Mouse (Mus musculus) brain, embryonic 14.5 days (tissue): Measurements from ENCODE around the gene Exo1. TPM values are rescaled to one million over a fixed set of nuclear protein-coding genes. Genes with fewer than 3 reads are reported as not detected.
A peak's percentile ranks its signal among the peaks of the same experiment; 100 is the strongest.

Experiments used
- DNase-seq: peaks from one replicate; pipeline ENCODE4 v3.0.0-alpha.2; 2011; ENCODE audit warnings: low read depth
- CTCF ChIP-seq: fragments of 200-500 bp; IDR thresholded peaks from 2 replicates; pipeline ENCODE4 v1.5.1; 2012; ENCODE audit warnings: inconsistent platforms, mild to moderate bottlenecking, moderate library complexity, borderline replicate concordance; ENCODE audit not compliant: insufficient read depth, insufficient read length; ENCODE audit errors: extremely low read depth
- POLR2A ChIP-seq: fragments of 200-500 bp; IDR thresholded peaks from 2 replicates; pipeline ENCODE4 v1.6.1; 2012; ENCODE audit warnings: mild to moderate bottlenecking, inconsistent platforms, borderline replicate concordance; ENCODE audit not compliant: poor library complexity, insufficient read depth, insufficient read length, severe bottlenecking; ENCODE audit errors: extremely low read depth
- polyA plus RNA-seq: library from polyadenylated mRNA; depleted of rRNA; stranded (reverse); fragments of >200 nt; gene quantifications from 2 replicates; pipeline ENCODE4 v1.2.3, GENCODE M21; 2012; rRNA removed

The Exo1 gene
- polyA plus RNA-seq, 1 experiment: 4.3 TPM

GRCm38 (mm10) chr1:175913728-175914303 is 33.4 kb downstream of the Exo1 start:
- TF ChIP-seq POLR2A (no peak), CTCF (no peak)
- DNase-seq: no peak

DNA sequence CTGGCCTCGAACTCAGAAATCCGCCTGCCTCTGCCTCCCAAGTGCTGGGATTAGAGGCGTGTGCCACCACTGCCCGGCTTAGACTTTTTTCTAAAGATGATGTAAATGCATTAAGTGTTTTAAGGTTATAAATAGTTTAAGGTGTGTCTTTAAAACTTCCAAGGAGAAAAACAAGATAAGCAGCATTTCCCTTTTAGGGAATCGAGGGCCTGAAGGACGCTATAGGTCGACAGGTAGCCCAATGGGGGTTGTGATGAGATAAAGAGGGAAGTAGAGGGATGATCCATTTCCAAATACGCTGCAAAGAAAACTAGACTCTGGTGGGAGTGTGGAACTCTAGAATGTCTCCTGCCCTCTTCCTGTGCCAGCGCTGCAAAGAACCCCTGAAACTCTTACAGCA is 39.6 kb downstream of the Exo1 start, which contains the start of gene Gm38100:
Gene Gm38100 (plus strand): TSS at position 301 of the 400 bp plus-strand sequence.
- DNase-seq: no peak
- no peak for TF ChIP-seq POLR2A
- no peak for TF ChIP-seq CTCF

DNA sequence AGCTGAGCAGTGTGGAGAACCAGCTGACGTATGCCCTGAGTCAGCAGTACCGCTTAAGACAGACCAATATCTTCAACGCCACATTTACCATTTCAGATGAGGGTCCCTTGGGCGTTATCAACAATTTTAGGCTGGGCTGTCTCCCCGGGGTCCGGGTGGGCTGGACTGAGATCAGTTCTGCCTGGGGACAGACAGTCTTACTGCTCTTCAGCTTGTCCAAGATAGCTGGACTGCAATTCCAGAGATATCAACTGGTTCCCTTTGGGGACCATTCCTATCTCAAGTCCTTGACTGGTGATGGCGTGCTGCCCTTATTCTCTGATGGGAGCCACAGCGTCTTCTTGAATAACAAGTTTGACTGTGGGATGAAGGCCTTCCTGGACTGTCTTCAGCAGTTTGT is 40.7 kb downstream of the Exo1 start:
- no peak for DNase-seq
- TF ChIP-seq CTCF: no peak
- no peak for TF ChIP-seq POLR2A

DNA sequence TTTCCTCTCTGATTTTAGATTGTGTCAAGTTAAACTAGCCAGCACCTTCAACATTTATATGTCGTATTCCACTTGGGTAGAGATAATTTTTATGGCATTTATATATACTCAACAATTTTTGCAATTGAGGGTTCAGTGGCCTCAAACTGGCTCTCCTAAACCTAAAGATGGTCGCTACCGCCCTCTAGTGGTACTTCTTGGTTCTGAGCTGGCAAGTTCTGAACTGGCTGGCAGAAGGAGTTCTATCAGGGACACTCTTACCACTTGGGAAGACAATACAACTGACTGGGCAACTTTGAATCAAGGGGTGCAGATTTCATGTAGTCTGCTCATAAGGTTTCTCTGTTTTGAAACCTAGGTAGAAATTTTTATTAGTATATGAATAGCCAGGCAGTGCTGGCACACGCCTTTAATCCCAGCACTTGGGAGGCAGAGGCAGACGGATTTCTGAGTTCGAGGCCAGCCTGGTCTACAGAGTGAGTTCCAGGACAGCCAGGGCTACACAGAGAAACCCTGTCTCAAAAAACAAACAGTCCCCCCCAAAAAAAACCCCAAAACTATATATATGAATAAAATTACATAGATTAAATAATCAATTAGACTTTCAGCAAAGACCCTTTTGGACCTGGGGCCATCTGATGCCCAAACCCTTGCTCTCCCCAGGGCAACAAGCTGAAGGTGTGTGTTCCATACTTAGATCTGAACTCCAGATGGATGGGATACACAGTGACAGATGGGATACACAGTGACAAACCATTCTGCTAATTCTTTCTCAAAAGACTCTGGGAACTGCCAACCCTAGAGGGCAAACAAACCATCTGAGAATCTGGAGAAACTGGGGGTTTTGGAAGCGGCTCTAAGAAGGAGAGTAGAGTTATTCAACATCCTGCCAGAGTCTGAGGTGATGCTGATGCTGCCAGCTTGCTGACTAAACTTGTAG is 43.7 kb downstream of the Exo1 start:
- peak; percentile 86 for DNase-seq
- TF ChIP-seq CTCF (peak; percentile 84; the same call in 1 of the 2 replicates), POLR2A (no peak)

GRCm38 (mm10) chr1:175931391-175931790 is 51.0 kb downstream of the Exo1 start:
- no peak for DNase-seq
- no peak for TF ChIP-seq POLR2A
- no peak for TF ChIP-seq CTCF

DNA sequence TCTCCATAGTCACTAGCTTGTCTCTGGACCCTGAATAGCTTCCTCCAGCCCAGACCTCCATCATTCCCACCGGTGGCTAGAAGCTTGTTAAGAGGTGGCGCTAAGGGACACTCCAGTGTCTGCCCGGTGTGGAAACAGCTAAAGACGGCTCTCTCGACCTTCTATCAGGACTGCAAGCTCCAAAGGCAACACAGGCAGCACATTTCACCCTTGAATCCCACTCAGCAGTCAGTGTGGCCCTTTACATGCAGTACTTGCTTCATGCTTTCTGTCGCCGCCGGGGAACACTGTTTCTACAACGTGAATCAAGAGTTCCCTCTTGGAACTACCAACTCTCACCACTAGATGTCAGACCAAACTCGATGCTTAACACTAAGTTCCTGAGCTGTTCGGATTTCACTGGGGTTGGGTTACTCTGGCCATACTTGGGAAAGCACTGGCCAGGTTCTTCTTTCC is 55.9 kb downstream of the Exo1 start:
- DNase-seq: peak; percentile 94
- peak; percentile 79; the same call in 1 of the 2 replicates for TF ChIP-seq CTCF
- TF ChIP-seq POLR2A: no peak

GRCm38 (mm10) chr1:175938731-175939130 is 58.4 kb downstream of the Exo1 start:
- TF ChIP-seq POLR2A (no peak), CTCF (no peak)
- no peak for DNase-seq

DNA sequence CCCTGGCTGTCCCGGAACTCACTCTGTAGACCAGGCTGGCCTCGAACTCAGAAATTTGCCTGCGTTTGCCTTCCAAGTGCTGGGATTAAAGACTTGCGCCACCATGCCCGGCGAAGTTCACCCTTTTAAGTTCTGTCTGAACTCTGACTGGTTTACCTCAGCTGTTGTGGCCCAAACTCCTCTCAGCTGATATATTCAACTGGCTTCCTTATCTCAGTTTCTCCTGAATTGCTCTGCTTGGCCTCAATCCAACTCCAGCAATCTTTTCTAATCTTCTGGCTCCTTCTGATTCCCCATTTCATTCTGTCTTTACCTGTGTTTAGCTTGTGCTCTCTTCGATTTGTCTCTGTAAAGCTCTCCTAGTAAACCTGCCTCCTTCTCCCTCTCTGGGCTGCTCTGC is 62.8 kb downstream of the Exo1 start:
- no peak for DNase-seq
- TF ChIP-seq POLR2A (no peak), CTCF (no peak)

GRCm38 (mm10) chr1:175946718-175947315 is 66.4 kb downstream of the Exo1 start:
- TF ChIP-seq CTCF (no peak), POLR2A (no peak)
- DNase-seq: no peak

- DNase-seq: no peak
- TF ChIP-seq POLR2A (no peak), CTCF (no peak)
Measured at GRCm38 (mm10) chr1:175950421-175950820, 70.0 kb downstream of the Exo1 start.

DNA sequence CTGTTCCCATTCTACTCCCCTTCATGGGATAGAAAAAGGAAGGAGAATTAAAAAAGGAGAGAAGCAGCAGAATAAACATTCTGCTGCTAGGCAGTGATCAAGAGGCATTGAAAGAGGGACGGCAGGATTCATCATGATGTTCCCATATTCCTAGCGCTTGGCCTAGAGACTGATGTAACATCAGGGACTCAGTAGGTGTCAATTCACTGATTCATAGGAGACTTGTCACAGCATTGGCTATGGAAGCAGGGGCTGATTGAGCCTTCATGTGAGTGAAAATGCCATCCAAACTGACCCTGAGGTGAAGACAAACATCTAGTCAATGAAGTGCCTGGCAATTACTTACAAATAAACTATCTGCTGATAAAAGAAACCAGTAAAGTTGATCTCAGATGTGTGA is 70.5 kb downstream of the Exo1 start:
- DNase-seq: no peak
- TF ChIP-seq POLR2A (no peak), CTCF (no peak)

DNA sequence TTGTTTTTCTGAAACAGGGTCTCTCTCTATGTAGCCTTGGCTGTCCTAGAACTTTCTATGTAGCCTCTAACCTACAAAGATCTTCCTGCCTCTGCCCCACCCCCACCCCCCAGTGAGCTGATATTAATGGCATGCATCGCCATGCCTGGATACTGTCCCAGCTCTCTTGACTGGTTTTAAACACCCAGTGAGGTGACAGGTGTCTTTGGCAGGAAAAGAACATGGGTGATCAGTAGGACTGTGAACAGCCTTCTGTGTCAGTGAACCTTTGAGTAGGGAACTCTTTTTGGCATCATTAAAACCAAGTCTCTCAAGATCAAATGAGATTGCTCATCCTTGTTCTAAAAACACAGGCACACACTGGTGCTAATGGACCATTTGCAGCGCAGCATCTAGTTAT is 81.4 kb downstream of the Exo1 start:
- no peak for TF ChIP-seq CTCF
- no peak for TF ChIP-seq POLR2A
- DNase-seq: no peak

Other genes starting within 250 kb of the Exo1 start
- gene Opn3, start 187.8 kb upstream of the Exo1 start, polyA plus RNA-seq: 3.5 and 4.5 TPM in 2 replicates
- 4.3 and 5.2 TPM in 2 replicates for gene Chml, start 187.7 kb upstream of the Exo1 start, polyA plus RNA-seq
- 0.03 and 0.04 TPM in 2 replicates for gene Wdr64, start 182.0 kb upstream of the Exo1 start, polyA plus RNA-seq
- not detected in 2 replicates for gene Gm38100, start 39.7 kb downstream of the Exo1 start, polyA plus RNA-seq
- gene Rbm8a2, start 98.5 kb downstream of the Exo1 start, polyA plus RNA-seq: 0.08 and 0.33 TPM in 2 replicates